Mouse (Mus musculus) bone marrow macrophage, adult 2 months (primary cell): ENCODE results near the gene Col18a1. TPM values are rescaled to one million over a fixed set of nuclear protein-coding genes. Genes with fewer than 3 reads are reported as not detected.

Experiments
- H3K27ac ChIP-seq: 2 replicates; pipeline ENCODE4 v1.5.1; 2012; ENCODE audit warnings: low read depth, low read length; ENCODE audit not compliant: insufficient read depth
- H3K4me1 ChIP-seq: 2 replicates; pipeline ENCODE4 v1.6.1; 2012; ENCODE audit warnings: low read length; ENCODE audit not compliant: control insufficient read depth, insufficient read depth
- H3K4me3 ChIP-seq: 2 replicates; pipeline ENCODE4 v1.5.1; 2012; ENCODE audit warnings: mild to moderate bottlenecking, low read length, moderate library complexity; ENCODE audit not compliant: insufficient read depth
- CTCF ChIP-seq: IDR thresholded peaks from 2 replicates; pipeline ENCODE4 v1.5.1; 2012; ENCODE audit warnings: low read depth, mild to moderate bottlenecking, low read length, moderate library complexity
- POLR2A ChIP-seq: IDR thresholded peaks from 2 replicates; pipeline ENCODE4 v1.6.1; 2012; ENCODE audit warnings: mild to moderate bottlenecking, low read depth, low read length, borderline replicate concordance
- polyA plus RNA-seq: library from polyadenylated mRNA; stranded (reverse); fragments of >200 nt; gene quantifications from 2 replicates; pipeline ENCODE4 v1.2.4, GENCODE M21; 2012; ENCODE audit not compliant: missing spikeins, insufficient read depth, insufficient read length

Col18a1 gene
- polyA plus RNA-seq, 1 experiment = 50.9 TPM

DNA sequence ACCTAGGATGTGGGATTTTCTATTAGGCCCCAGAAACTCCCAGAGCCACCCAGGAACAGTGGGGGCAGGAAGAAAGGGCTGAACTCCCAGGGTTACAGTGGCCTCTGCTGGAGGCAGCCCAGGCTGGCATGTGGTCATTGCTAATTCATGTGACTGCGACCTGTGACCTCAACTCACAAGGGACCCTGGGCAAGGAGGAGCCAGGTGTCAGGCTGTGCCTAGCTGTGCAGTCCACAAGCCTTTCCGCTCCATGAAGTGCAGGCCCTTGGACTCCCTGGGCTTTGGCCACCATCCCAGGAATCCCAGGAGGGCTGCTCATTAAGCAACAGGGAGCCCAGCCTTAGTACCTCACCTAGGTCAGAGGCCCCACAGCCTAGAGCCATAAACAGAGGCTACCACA lies 38.4 kb downstream of the Col18a1 start:
- peaks cover 8% of the 10 kb centered on the region for H3K4me1 ChIP-seq
- no peak for TF ChIP-seq CTCF
- no peak for TF ChIP-seq POLR2A
- no peak overlapping the region for H3K4me3 ChIP-seq
- no peak overlapping the region for H3K27ac ChIP-seq

- Histone ChIP-seq H3K4me1 (peaks cover 8% of the 10 kb centered on the region), H3K27ac (no peak overlapping the region), H3K4me3 (no peak overlapping the region)
- TF ChIP-seq CTCF = no peak
- TF ChIP-seq POLR2A = no peak
Observed at GRCm38 (mm10) chr10:77126590-77126989, 39.8 kb downstream of the Col18a1 start.

DNA sequence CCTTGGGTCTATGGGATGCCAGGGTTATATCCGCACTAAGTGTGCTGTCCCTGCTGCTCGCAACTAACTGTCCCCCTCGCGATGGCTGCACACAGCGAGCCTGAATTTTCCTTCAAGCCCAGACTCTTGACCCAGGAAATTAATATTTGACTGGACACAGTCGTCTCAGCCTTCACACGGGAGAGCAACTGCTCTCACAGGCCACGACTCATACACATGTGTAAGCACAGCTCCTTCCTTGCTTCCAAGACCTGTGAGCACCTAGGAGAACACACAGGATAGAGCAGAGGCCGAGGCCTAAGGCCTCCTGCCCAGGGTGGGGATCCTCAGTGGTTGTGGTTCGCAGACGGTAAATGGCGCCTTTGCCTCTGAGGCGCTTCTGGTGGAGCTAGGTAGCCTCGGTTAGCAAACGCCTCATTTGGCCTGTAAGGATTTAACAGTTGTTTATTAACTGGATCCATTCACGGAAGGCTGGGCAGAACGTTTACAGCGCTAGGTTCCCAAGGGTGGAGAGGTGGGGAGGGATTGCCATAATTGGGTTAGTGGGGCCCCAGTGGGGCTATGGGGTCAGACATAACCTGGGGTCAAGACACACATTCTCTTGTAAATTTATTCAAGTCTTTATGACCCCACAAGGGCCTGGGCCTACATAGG lies 41.1 kb downstream of the Col18a1 start:
- no peak overlapping the region for H3K27ac ChIP-seq
- TF ChIP-seq POLR2A (no peak), CTCF (no peak)
- H3K4me3 ChIP-seq = no peak overlapping the region
- peaks cover 8% of the 10 kb centered on the region for H3K4me1 ChIP-seq

DNA sequence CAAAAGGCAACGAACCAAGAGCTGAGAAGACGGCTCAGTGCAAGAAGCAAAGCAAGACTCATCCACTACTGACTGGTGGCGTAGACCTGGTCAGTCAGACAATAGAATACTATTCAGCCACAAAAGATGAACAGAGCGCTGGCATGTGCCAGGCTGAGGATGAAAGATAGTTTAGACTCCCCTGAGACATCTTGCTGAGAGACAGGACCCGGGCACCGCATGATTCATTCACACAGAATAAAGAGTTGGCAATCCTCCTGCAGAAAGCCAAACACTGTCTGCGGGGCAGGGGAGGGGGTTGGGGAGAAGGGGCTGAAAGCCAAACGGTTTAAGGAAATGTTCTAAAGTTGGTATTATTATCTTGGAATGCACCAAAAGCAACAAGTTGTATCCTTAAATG lies 42.4 kb downstream of the Col18a1 start:
- TF ChIP-seq POLR2A (no peak), CTCF (no peak)
- no peak overlapping the region for H3K4me3 ChIP-seq
- H3K4me1 ChIP-seq = peaks cover 8% of the 10 kb centered on the region
- H3K27ac ChIP-seq = no peak overlapping the region

GRCm38 (mm10) chr10:77121287-77122022 lies 44.9 kb downstream of the Col18a1 start:
- no peak for TF ChIP-seq CTCF
- no peak for TF ChIP-seq POLR2A

DNA sequence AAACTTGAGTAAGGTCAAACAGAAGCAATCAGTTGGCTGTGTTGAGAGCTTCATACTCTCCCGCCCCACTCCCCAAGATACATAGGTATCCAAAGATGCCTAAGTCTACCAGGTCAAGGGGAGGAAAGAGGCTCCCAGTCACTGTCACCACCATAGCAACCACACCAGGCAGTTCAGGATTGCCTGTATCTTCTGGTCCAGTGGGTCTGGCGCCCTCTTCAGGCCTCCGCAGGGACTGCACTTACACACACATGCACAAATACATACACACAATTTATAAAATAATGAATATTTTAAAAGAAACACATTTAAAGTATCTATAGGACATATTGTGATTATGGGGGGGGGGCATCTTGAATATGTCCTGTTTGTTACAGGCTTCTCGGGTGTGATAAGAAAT lies 45.8 kb downstream of the Col18a1 start:
- no peak overlapping the region for H3K27ac ChIP-seq
- peaks cover 4% of the 10 kb centered on the region; the same call in 1 of the 2 replicates for H3K4me1 ChIP-seq
- TF ChIP-seq POLR2A = no peak
- peak; percentile 46 for TF ChIP-seq CTCF
- no peak overlapping the region for H3K4me3 ChIP-seq

More at GRCm38 (mm10) chr10:77121287-77122022, 44.9 kb downstream of the Col18a1 start:
- peaks cover 2% of the 10 kb centered on the region; the same call in 1 of the 2 replicates for H3K4me1 ChIP-seq
- H3K27ac ChIP-seq = no peak overlapping the region
- no peak overlapping the region for H3K4me3 ChIP-seq

GRCm38 (mm10) chr10:77119437-77119836 lies 46.9 kb downstream of the Col18a1 start:
- H3K4me1 ChIP-seq = peaks cover 4% of the 10 kb centered on the region; the same call in 1 of the 2 replicates
- H3K27ac ChIP-seq = no peak overlapping the region
- TF ChIP-seq CTCF = no peak
- no peak for TF ChIP-seq POLR2A
- H3K4me3 ChIP-seq = no peak overlapping the region

DNA sequence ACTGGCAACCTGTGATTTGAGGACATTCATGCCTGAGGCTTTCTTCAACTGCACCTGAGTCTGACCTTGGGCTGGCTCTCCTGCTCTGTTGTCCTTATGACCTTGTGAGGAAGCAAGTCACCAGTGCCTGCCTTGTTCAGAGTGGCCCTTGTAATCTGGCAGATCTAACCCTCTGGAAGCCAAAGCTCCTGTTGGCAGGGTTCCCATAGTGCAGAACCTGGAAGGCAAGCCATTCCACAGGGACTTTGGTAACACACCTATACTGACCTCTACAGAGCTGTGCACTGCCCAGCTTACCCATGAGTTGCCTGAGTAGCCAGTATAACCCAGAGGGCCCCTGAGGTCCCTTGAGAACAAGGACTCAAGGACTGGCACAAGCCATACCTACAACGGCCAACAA lies 48.0 kb downstream of the Col18a1 start:
- Histone ChIP-seq H3K4me3 (no peak overlapping the region), H3K4me1 (peaks cover 4% of the 10 kb centered on the region; the same call in 1 of the 2 replicates), H3K27ac (no peak overlapping the region)
- no peak for TF ChIP-seq CTCF
- no peak for TF ChIP-seq POLR2A

- TF ChIP-seq CTCF (no peak), POLR2A (no peak)
Observed at GRCm38 (mm10) chr10:77116537-77117455, 49.6 kb downstream of the Col18a1 start.

GRCm38 (mm10) chr10:77113489-77114240 lies 52.7 kb downstream of the Col18a1 start:
- H3K27ac ChIP-seq = no peak overlapping the region
- peaks cover 4% of the 10 kb centered on the region; the same call in 1 of the 2 replicates for H3K4me1 ChIP-seq
- no peak overlapping the region for H3K4me3 ChIP-seq
- TF ChIP-seq CTCF (no peak), POLR2A (no peak)

More at GRCm38 (mm10) chr10:77116537-77117455, 49.6 kb downstream of the Col18a1 start:
- Histone ChIP-seq H3K27ac (no peak overlapping the region), H3K4me3 (no peak overlapping the region), H3K4me1 (peaks cover 4% of the 10 kb centered on the region; the same call in 1 of the 2 replicates)
